Mouse (Mus musculus): ENCODE results near the gene Pak2. TPM values are rescaled to one million over a fixed set of nuclear protein-coding genes. Genes with fewer than 3 reads are reported as not detected.

The Pak2 gene
- polyA plus RNA-seq, 1 experiment, result 10.9 TPM

DNA sequence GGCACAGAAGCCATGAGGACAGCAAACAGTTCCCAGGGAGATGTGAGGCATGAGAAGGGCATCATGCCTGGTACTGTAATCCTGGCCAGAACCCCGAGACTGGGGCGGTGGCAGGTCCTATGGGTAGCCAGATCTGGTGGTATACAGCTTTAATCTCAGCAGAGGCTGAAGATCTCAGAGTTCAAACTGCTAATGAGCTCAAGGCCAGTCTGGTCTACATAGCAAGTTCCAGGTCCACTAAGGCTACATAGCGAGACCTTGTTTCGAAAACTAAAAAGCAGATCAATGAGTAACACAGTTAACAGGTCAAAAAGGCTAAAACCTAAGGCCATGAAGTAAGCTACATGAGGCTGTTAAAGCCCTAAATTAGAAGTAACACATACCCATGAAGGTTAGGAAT, 85.9 kb downstream of the Pak2 start:
- TF ChIP-seq MAX (IDR thresholded peaks at IDR 0.05; ENCODE audit: low read depth) (no peak), E2F4 (IDR thresholded peaks at IDR 0.05; ENCODE audit: insufficient read depth) (no peak), TCF12 (IDR thresholded peaks at IDR 0.05; ENCODE audit: insufficient read depth, poor library complexity, severe bottlenecking) (no peak), MYOD1 (IDR thresholded peaks at IDR 0.05; ENCODE audit: control insufficient read depth in 1 of 3, insufficient read length in 2 of 3, low read depth in 2 of 3) (no peak), POLR2AphosphoS2 (IDR thresholded peaks at IDR 0.05; ENCODE audit: insufficient read length, low read depth) (no peak)
- Histone ChIP-seq H3K79me2 (ENCODE audit: control insufficient read depth, insufficient read depth) (peaks cover 48% of the 10 kb centered on the region), H3K27me3 (ENCODE audit: control insufficient read depth, insufficient read depth, insufficient read length) (no peaks in the 10 kb centered on the region), H3K4me3 (no peak overlapping the region), H3ac (ENCODE audit: control insufficient read depth, insufficient read length) (no peak overlapping the region), H3K36me3 (ENCODE audit: control insufficient read depth, insufficient read depth) (peaks cover 18% of the 10 kb centered on the region), H3K4me2 (ENCODE audit: low read depth) (no peak overlapping the region)

DNA sequence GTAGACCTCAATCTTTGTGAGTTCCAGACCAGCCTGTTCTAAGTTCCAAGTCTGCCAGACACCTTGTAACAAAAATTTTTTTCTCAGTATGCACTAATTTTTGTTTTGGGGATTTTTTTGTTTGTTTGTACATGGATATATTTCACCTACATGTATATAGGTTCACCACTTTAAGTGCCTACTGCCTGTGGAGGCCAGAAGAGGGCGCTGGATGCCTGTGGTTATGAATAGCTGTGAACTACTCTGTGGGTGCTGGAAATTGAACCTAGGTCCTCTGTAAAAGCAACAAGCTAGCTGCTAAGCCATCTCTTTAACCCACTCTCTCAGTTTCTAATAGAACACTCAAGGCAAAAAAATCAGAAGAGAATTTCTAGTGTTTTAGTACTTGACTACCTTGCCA, 87.1 kb downstream of the Pak2 start:
- H3K79me2 ChIP-seq (ENCODE audit: control insufficient read depth, insufficient read depth), result peaks cover 36% of the 10 kb centered on the region
- no peak overlapping the region for H3ac ChIP-seq (ENCODE audit: control insufficient read depth, insufficient read length)
- H3K36me3 ChIP-seq (ENCODE audit: control insufficient read depth, insufficient read depth), result peaks cover 23% of the 10 kb centered on the region
- TF ChIP-seq USF1 (IDR thresholded peaks at IDR 0.05; ENCODE audit: low read depth), result no peak
- no peak for TF ChIP-seq POLR2AphosphoS2 (IDR thresholded peaks at IDR 0.05; ENCODE audit: insufficient read length, low read depth)
- TF ChIP-seq POLR2A (IDR thresholded peaks at IDR 0.05; ENCODE audit: insufficient read length, low read depth), result no peak
- no peak for TF ChIP-seq TCF3 (IDR thresholded peaks at IDR 0.05; ENCODE audit: insufficient read length, low read depth)
- TF ChIP-seq MYOG (IDR thresholded peaks at IDR 0.05; ENCODE audit: control insufficient read depth in 1 of 3, insufficient read depth in 1 of 3, insufficient read length in 2 of 3, low read depth in 2 of 3), result no peak
- no peak for TF ChIP-seq CEBPB (IDR thresholded peaks at IDR 0.05; ENCODE audit: insufficient read depth, poor library complexity, severe bottlenecking)
- no peak for TF ChIP-seq MAX (IDR thresholded peaks at IDR 0.05; ENCODE audit: low read depth)
- no peak for TF ChIP-seq SRF (IDR thresholded peaks at IDR 0.05; ENCODE audit: control insufficient read depth, insufficient read length, low read depth)
- TF ChIP-seq TCF12 (IDR thresholded peaks at IDR 0.05; ENCODE audit: insufficient read depth, poor library complexity, severe bottlenecking), result no peak
- TF ChIP-seq REST (IDR thresholded peaks at IDR 0.05; ENCODE audit: insufficient read depth, insufficient read length), result no peak
- no peak for TF ChIP-seq E2F4 (IDR thresholded peaks at IDR 0.05; ENCODE audit: insufficient read depth)
- no peak overlapping the region for H3K4me3 ChIP-seq
- H3K4me2 ChIP-seq (ENCODE audit: low read depth), result no peak overlapping the region
- H3K27me3 ChIP-seq (ENCODE audit: control insufficient read depth, insufficient read depth, insufficient read length), result no peaks in the 10 kb centered on the region

DNA sequence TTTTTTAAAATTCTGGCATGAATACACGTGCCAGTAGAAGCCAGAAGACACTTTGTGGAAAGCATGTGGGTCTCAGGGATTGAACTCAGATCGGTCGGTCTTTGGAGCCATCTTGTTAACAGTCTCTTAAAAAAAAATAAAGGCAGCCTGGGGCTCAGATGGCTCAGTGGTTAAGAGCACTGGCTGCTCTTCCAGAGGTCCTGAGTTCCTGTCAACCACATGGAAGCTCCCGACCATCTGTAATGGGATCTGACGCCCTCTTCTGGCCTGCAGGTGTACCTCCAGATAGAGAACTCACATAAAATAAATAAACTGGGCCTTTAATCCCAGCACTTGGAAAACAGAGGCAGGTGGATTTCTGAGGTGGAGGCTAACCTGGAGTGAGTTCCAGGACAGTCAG, 98.2 kb downstream of the Pak2 start:
- Histone ChIP-seq H3K27me3 (ENCODE audit: control insufficient read depth, insufficient read depth, insufficient read length) (no peaks in the 10 kb centered on the region), H3K4me3 (no peak overlapping the region), H3K79me2 (ENCODE audit: control insufficient read depth, insufficient read depth) (no peaks in the 10 kb centered on the region), H3ac (ENCODE audit: control insufficient read depth, insufficient read length) (no peak overlapping the region), H3K36me3 (ENCODE audit: control insufficient read depth, insufficient read depth) (peaks cover 4% of the 10 kb centered on the region), H3K4me2 (ENCODE audit: low read depth) (no peak overlapping the region)
- TF ChIP-seq TCF12 (IDR thresholded peaks at IDR 0.05; ENCODE audit: insufficient read depth, poor library complexity, severe bottlenecking) (no peak), MAX (IDR thresholded peaks at IDR 0.05; ENCODE audit: low read depth) (no peak), USF1 (IDR thresholded peaks at IDR 0.05; ENCODE audit: low read depth) (no peak), CEBPB (IDR thresholded peaks at IDR 0.05; ENCODE audit: insufficient read depth, poor library complexity, severe bottlenecking) (no peak), E2F4 (IDR thresholded peaks at IDR 0.05; ENCODE audit: insufficient read depth) (no peak), TCF3 (IDR thresholded peaks at IDR 0.05; ENCODE audit: insufficient read length, low read depth) (no peak), MYOG (IDR thresholded peaks at IDR 0.05; ENCODE audit: control insufficient read depth in 1 of 3, insufficient read depth in 1 of 3, insufficient read length in 2 of 3, low read depth in 2 of 3) (no peak), POLR2AphosphoS2 (IDR thresholded peaks at IDR 0.05; ENCODE audit: insufficient read length, low read depth) (no peak), SRF (IDR thresholded peaks at IDR 0.05; ENCODE audit: control insufficient read depth, insufficient read length, low read depth) (no peak), MYOD1 (IDR thresholded peaks at IDR 0.05; ENCODE audit: control insufficient read depth in 1 of 3, insufficient read length in 2 of 3, low read depth in 2 of 3) (no peak), POLR2A (IDR thresholded peaks at IDR 0.05; ENCODE audit: insufficient read length, low read depth) (no peak), REST (IDR thresholded peaks at IDR 0.05; ENCODE audit: insufficient read depth, insufficient read length) (no peak)

DNA sequence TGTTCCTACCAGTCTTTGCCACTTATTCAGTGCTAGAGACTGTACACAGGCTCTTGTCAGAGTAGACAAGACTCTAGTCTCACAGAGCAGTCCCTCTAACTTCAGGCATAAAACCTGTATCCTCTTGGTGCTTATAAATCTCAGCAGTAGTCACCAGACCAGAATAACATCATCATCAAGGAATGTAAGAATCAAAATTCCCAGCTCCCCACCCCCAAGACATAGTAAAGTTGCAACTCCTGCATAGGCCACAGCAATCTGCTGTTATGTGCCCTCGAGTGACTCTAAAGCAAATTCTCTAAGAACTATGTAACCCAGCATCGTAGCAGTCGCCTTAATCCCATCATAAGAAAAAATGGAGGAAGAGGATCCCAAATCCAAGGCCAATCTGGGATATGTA, 99.6 kb downstream of the Pak2 start:
- no peaks in the 10 kb centered on the region for H3K79me2 ChIP-seq (ENCODE audit: control insufficient read depth, insufficient read depth)
- no peak for TF ChIP-seq POLR2AphosphoS2 (IDR thresholded peaks at IDR 0.05; ENCODE audit: insufficient read length, low read depth)
- TF ChIP-seq SRF (IDR thresholded peaks at IDR 0.05; ENCODE audit: control insufficient read depth, insufficient read length, low read depth), result no peak
- TF ChIP-seq CEBPB (IDR thresholded peaks at IDR 0.05; ENCODE audit: insufficient read depth, poor library complexity, severe bottlenecking), result no peak
- no peak for TF ChIP-seq TCF12 (IDR thresholded peaks at IDR 0.05; ENCODE audit: insufficient read depth, poor library complexity, severe bottlenecking)
- no peak for TF ChIP-seq USF1 (IDR thresholded peaks at IDR 0.05; ENCODE audit: low read depth)
- TF ChIP-seq E2F4 (IDR thresholded peaks at IDR 0.05; ENCODE audit: insufficient read depth), result no peak
- no peak for TF ChIP-seq TCF3 (IDR thresholded peaks at IDR 0.05; ENCODE audit: insufficient read length, low read depth)
- TF ChIP-seq REST (IDR thresholded peaks at IDR 0.05; ENCODE audit: insufficient read depth, insufficient read length), result no peak
- TF ChIP-seq POLR2A (IDR thresholded peaks at IDR 0.05; ENCODE audit: insufficient read length, low read depth), result no peak
- TF ChIP-seq MAX (IDR thresholded peaks at IDR 0.05; ENCODE audit: low read depth), result no peak
- H3K36me3 ChIP-seq (ENCODE audit: control insufficient read depth, insufficient read depth), result peaks cover 11% of the 10 kb centered on the region
- no peak overlapping the region for H3K4me3 ChIP-seq
- no peak overlapping the region for H3ac ChIP-seq (ENCODE audit: control insufficient read depth, insufficient read length)
- no peak overlapping the region for H3K4me2 ChIP-seq (ENCODE audit: low read depth)
- no peaks in the 10 kb centered on the region for H3K27me3 ChIP-seq (ENCODE audit: control insufficient read depth, insufficient read depth, insufficient read length)

DNA sequence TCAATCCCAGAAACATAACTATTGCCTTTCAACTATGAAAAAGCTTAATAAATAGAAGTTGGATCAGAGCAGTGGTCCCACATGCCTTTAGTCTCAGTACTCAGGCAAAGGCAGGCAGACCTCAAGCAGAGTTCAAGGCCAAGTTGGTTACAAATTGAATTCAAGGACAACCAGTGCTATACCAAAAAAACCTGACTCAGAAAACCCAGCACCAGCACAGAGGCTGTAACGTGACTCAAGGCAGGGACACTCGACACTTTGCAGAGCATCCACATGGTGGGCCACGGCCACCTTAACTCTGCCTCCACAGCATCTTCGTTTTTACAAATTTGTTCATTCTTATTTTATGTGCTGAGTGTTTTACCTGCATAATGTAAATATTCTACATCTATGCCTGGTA, 103.9 kb downstream of the Pak2 start:
- H3K79me2 ChIP-seq (ENCODE audit: control insufficient read depth, insufficient read depth), result no peaks in the 10 kb centered on the region
- no peak overlapping the region for H3ac ChIP-seq (ENCODE audit: control insufficient read depth, insufficient read length)
- TF ChIP-seq REST (IDR thresholded peaks at IDR 0.05; ENCODE audit: insufficient read depth, insufficient read length) (no peak), MYOG (IDR thresholded peaks at IDR 0.05; ENCODE audit: control insufficient read depth in 1 of 3, insufficient read depth in 1 of 3, insufficient read length in 2 of 3, low read depth in 2 of 3) (no peak), USF1 (IDR thresholded peaks at IDR 0.05; ENCODE audit: low read depth) (no peak), CEBPB (IDR thresholded peaks at IDR 0.05; ENCODE audit: insufficient read depth, poor library complexity, severe bottlenecking) (no peak), POLR2AphosphoS2 (IDR thresholded peaks at IDR 0.05; ENCODE audit: insufficient read length, low read depth) (no peak), MAX (IDR thresholded peaks at IDR 0.05; ENCODE audit: low read depth) (no peak), SRF (IDR thresholded peaks at IDR 0.05; ENCODE audit: control insufficient read depth, insufficient read length, low read depth) (no peak), POLR2A (IDR thresholded peaks at IDR 0.05; ENCODE audit: insufficient read length, low read depth) (no peak), TCF3 (IDR thresholded peaks at IDR 0.05; ENCODE audit: insufficient read length, low read depth) (no peak), TCF12 (IDR thresholded peaks at IDR 0.05; ENCODE audit: insufficient read depth, poor library complexity, severe bottlenecking) (no peak), E2F4 (IDR thresholded peaks at IDR 0.05; ENCODE audit: insufficient read depth) (no peak), MYOD1 (IDR thresholded peaks at IDR 0.05; ENCODE audit: control insufficient read depth in 1 of 3, insufficient read length in 2 of 3, low read depth in 2 of 3) (no peak)
- H3K4me3 ChIP-seq, result no peak overlapping the region
- H3K27me3 ChIP-seq (ENCODE audit: control insufficient read depth, insufficient read depth, insufficient read length), result no peaks in the 10 kb centered on the region
- H3K36me3 ChIP-seq (ENCODE audit: control insufficient read depth, insufficient read depth), result peaks cover 26% of the 10 kb centered on the region
- no peak overlapping the region for H3K4me2 ChIP-seq (ENCODE audit: low read depth)

Data from myocyte (in vitro differentiated cells).